Mouse (Mus musculus) megakaryocyte, embryonic 14.5 days (primary cell): Measurements from ENCODE around the gene Ttc24. TPM values are rescaled to one million over a fixed set of nuclear protein-coding genes. Genes with fewer than 3 reads are reported as not detected.

Experiments
- H3K27me3 ChIP-seq: replicated peaks from 2 replicates; pipeline ENCODE3; 2012; ENCODE audit warnings: inconsistent platforms
- H3K36me3 ChIP-seq: replicated peaks from 2 replicates; pipeline ENCODE3; 2012; ENCODE audit warnings: low read length, inconsistent platforms, mixed read lengths
- H3K4me1 ChIP-seq: 2 replicates; pipeline ENCODE4 v1.6.1; 2012; ENCODE audit warnings: inconsistent platforms
- H3K4me3 ChIP-seq: replicated peaks from 2 replicates; pipeline ENCODE3; 2012; ENCODE audit warnings: moderate library complexity, mild to moderate bottlenecking, inconsistent platforms
- H3K9me3 ChIP-seq: 2 replicates; pipeline ENCODE4 v1.6.1; 2012; ENCODE audit warnings: inconsistent platforms
- FLI1 ChIP-seq: IDR thresholded peaks from 2 replicates; pipeline ENCODE4 v1.6.1; 2012; ENCODE audit warnings: low read length, inconsistent platforms, mixed read lengths
- GATA1 ChIP-seq: IDR thresholded peaks from 3 replicates; pipeline ENCODE4 v1.6.1; 2012; ENCODE audit warnings: mixed read lengths, low read length, inconsistent platforms, borderline replicate concordance
- polyA plus RNA-seq: library from polyadenylated mRNA; stranded (reverse); fragments of >175 nt; gene quantifications from 2 replicates; pipeline ENCODE4 v1.2.3, GENCODE M21; 2012; ENCODE audit warnings: low replicate concordance; ENCODE audit not compliant: insufficient read depth

The Ttc24 gene
- polyA plus RNA-seq, 1 experiment, result not detected

DNA sequence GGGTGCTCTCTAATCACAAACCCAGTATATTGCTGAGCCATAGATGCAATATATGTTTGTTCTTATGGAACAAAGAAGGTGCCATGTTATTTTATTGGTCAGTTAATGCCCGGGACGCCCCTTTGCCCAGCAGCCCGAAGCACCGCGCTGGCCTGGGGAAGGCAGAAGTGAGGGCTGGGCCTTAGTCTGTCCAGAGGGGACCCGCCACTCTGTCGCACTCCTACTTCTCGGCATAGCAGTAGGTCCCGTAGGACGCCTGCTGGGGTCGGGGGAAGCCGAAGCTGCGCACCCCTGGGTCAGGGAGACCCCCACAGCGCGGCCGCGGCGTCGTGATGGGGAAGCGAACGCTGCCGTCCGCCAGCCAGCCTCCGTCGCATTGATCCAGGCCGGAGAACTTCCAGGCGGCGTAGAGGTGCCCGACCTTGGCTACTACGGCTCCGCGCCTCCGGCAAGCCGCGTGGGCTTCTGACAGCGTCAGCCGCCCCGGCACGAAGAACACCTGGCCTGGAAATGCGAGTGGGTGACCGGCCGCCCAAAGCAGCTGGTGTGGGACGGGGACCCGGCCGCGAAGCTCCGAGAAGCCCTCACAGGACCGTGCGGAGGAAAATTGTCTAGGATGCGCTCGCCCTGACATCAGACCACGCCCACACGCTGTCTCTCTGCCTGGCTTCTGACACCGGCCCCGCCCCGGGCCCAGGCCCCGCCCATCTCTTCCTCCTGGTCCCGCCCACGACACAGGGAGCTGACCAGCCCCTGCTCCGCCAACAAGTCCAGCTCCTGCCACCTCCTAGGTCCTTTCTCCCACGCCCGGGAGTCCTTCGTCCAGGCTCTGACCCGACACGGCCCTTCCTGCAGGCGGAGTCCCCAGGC is 55.5 kb downstream of the Ttc24 start:
- peaks cover 81% of the 10 kb centered on the region for H3K27me3 ChIP-seq
- H3K9me3 ChIP-seq, result peaks cover 7% of the 10 kb centered on the region
- H3K4me3 ChIP-seq, result peak overlapping the region; percentile 92
- H3K36me3 ChIP-seq, result no peaks in the 10 kb centered on the region
- H3K4me1 ChIP-seq, result peaks cover 24% of the 10 kb centered on the region
- TF ChIP-seq FLI1 (no peak), GATA1 (no peak)

Other genes with a start within 250 kb of the Ttc24 start
- gene Sh2d2a, start 231.5 kb downstream of the Ttc24 start, polyA plus RNA-seq, result 0.12 TPM in 1 of 2 replicates, not detected in the other
- gene Prcc, start 192.7 kb downstream of the Ttc24 start, polyA plus RNA-seq, result 62.4 and 99.1 TPM in 2 replicates
- 140 and 1,011 TPM in 2 replicates for gene Hdgf, start 172.0 kb downstream of the Ttc24 start, polyA plus RNA-seq
- 3.1 and 14.1 TPM in 2 replicates for gene Mrpl24, start 158.8 kb downstream of the Ttc24 start, polyA plus RNA-seq
- gene Isg20l2, start 148.0 kb downstream of the Ttc24 start, polyA plus RNA-seq, result 2.9 and 3.6 TPM in 2 replicates
- gene Rrnad1, start 147.6 kb downstream of the Ttc24 start, polyA plus RNA-seq, result 13.9 and 14.0 TPM in 2 replicates
- gene Crabp2, start 129.6 kb downstream of the Ttc24 start, polyA plus RNA-seq, result 0.47 TPM in 1 of 2 replicates, not detected in the other
- 0.29 TPM in 1 of 2 replicates, not detected in the other for gene Nes, start 107.2 kb downstream of the Ttc24 start, polyA plus RNA-seq
- not detected in 2 replicates for gene Bcan, start 78.1 kb downstream of the Ttc24 start, polyA plus RNA-seq
- not detected in 2 replicates for gene Hapln2, start 50.7 kb downstream of the Ttc24 start, polyA plus RNA-seq
- gene Gpatch4, start 35.2 kb downstream of the Ttc24 start, polyA plus RNA-seq, result 5.3 and 18.9 TPM in 2 replicates
- gene Naxe, start 19.8 kb downstream of the Ttc24 start, polyA plus RNA-seq, result 30.3 and 44.6 TPM in 2 replicates
- gene Iqgap3, start 3.7 kb upstream of the Ttc24 start, polyA plus RNA-seq, result 3.3 and 6.8 TPM in 2 replicates
- 60.2 and 145 TPM in 2 replicates for gene Mef2d, start 64.1 kb upstream of the Ttc24 start, polyA plus RNA-seq
- not detected in 2 replicates for gene Rhbg, start 176.4 kb upstream of the Ttc24 start, polyA plus RNA-seq
- not detected in 2 replicates for gene Gm38392, start 208.9 kb upstream of the Ttc24 start, polyA plus RNA-seq
- 2.0 TPM in 1 of 2 replicates, not detected in the other for gene Tsacc, start 218.7 kb upstream of the Ttc24 start, polyA plus RNA-seq
- 7.1 and 29.4 TPM in 2 replicates for gene Cct3, start 218.8 kb upstream of the Ttc24 start, polyA plus RNA-seq
- gene Glmp, start 246.7 kb upstream of the Ttc24 start, polyA plus RNA-seq, result 31.1 and 138 TPM in 2 replicates